Mouse (Mus musculus) erythroid progenitor cell, adult 5-6 weeks (primary cell): ENCODE measurements around the gene Slc16a6. TPM values are rescaled to one million over a fixed set of nuclear protein-coding genes. Genes with fewer than 3 reads are reported as not detected.

Source experiments
- ATAC-seq: replicated peaks from 2 replicates; pipeline ENCODE4 v1.8.0; 2016; ENCODE audit warnings: moderate number of reproducible peaks, mild to moderate bottlenecking, moderate TSS enrichment, inconsistent platforms; ENCODE audit not compliant: poor library complexity, low FRiP score, severe bottlenecking
- total RNA-seq, 2 experiments: library from RNA; stranded (forward) in 1 of 2; stranded (reverse) in 1 of 2; fragments of 150-400 nt in 1 of 2; fragments of 186-747, 209-891 nt in 1 of 2; gene quantifications; 2 replicates each; pipeline versions ENCODE4 v1.2.3 to v1.2.4; 2015 to 2017; ENCODE audit warnings: low replicate concordance in 2 of 2

Gene Slc16a6
- total RNA-seq, 2 experiments from 2014 or later: 35.6 to 94.7 TPM

- no peak for ATAC-seq
These were observed 53.3 kb downstream of the Slc16a6 start for GRCm38 (mm10) chr11:109419961-109420566.

DNA sequence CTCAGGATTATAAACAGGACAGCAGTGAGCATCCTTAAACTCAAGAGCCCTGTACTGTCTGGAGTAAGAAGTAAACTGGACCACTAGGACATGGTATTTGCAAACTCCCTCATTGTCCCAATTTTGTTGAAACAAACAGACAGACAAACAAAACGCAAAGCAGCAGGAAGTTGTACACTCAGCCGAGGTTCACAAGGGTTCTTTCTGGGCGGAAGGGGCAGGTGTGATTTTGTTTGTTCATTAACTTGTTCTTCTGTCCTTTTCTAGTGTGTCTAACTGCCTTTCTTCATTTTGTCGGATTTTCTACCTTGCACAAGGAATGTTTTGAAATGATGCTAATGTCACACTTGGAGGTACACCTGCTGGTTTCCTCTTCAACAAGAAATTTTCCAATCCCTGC is 53.9 kb downstream of the Slc16a6 start:
- no peak for ATAC-seq

DNA sequence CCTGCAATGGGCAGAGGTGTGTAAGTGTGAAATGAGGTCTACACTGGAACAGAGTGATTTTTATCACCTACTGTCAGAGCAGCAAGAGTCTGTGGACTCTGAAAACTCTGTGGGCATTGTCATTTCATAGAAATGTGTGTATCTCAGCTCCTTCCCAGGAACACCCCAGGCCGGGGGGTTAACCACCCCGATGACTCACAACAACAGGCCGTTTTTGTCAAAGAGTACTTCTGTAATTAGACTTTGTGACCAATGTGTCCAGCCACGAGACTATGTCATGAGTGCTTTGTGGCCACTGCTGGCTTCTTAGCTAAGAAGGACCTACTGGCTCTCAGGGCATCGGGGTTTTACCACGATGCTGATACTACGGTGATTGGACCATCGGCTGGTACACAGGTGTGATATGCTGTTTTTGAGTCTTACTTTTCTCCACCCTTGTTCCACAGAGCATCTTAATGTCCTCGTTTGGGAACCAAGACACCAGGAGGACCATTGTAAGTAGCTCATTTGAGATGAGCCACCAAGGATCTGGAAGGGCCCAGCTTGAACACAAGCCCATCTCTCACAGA is 55.8 kb downstream of the Slc16a6 start:
- ATAC-seq: no peak

- no peak for ATAC-seq
These were observed 56.5 kb downstream of the Slc16a6 start for GRCm38 (mm10) chr11:109416709-109417420.

DNA sequence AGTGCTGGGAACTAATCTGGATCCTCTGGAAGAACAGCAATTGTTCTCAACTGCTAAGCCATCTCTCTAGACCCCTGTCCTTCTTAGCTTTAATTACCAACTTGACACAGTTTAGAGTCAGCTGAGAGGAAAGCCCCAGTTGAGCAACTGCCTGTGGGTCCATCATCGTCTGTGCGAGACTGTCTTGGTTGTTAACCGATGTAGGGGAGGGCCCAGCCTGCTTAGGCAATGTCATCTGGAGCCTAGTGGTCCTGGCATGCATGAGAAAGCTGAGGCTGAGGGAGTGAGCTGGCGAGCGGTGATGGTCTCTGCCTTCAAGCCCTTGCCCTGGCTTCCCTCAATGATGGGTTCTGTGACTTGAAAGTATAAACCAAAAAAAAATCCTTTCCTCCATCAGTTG is 58.6 kb downstream of the Slc16a6 start:
- ATAC-seq: no peak

- no peak for ATAC-seq
These were observed 59.8 kb downstream of the Slc16a6 start, which contains the start of gene 9930022D16Rik for GRCm38 (mm10) chr11:109413617-109414016. 9930022D16Rik (plus strand) TSS chr11:109413917.

DNA sequence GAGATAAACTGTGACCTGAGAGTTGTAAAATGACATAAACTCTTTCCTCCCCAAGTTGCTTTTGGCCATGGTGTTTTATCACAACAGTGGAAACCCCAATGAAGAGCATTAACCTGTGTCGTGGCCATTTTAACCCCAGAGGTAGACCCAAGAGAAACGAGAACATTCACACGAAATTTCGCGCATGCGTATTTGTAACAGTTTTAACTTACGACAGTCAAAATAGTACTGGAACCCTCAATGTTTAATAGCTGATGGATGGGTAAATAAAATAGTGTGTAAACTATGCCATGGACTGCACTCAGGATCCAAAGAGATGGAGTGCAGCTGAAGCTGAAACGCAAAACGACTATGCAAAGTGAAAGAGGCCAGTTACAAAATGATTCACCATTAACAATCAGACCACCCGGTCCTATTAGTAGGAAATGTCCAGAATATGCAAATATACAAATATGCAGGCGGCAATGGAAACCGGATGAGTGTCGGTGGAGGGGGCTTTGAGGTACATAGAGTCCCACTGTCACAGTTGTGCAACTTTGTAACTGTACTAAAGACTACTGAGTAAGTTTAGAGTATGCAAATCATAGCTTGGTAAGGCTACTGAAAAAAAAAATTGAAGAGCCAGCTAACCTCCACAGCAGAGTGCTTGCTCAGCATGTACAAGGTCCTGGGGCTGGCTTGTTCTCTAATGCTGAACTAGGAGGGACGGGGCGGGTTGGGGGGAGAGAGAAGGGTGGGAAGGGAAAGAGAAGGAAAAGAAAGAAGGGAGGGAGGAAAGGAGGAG is 63.0 kb downstream of the Slc16a6 start:
- no peak for ATAC-seq

DNA sequence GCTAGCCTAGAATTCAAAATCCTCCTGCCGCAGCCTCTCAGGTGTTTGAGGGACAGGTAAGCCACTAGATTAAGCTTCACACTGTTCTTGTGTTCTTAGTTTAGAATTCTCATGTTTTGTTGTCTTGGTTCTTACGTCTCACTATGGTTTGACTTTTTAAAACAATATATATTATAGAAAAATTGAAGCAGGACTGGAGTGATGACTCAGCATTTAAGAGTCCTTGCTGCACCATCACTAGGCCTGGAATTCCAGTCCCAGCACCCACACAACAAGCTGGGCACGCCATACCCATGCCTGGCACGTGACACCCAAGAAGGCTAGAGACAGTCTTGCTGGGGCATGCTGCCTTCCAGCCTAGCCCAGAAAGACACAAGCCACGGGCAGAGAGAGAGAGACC is 67.0 kb downstream of the Slc16a6 start:
- ATAC-seq: no peak

Other genes starting within 250 kb of the Slc16a6 start
- gene Rgs9, start 175.5 kb downstream of the Slc16a6 start, total RNA-seq (2015; ENCODE audit: low replicate concordance): not detected in 2 replicates
- gene Rgs9, start 175.5 kb downstream of the Slc16a6 start, total RNA-seq (2017; ENCODE audit: low replicate concordance): not detected in 2 replicates
- gene Gna13, start 110.8 kb downstream of the Slc16a6 start, total RNA-seq (2015; ENCODE audit: low replicate concordance): 41.1 and 46.5 TPM in 2 replicates
- 37.9 and 40.1 TPM in 2 replicates for gene Gna13, start 110.8 kb downstream of the Slc16a6 start, total RNA-seq (2017; ENCODE audit: low replicate concordance)
- gene 9930022D16Rik, start 59.7 kb downstream of the Slc16a6 start, total RNA-seq (2015; ENCODE audit: low replicate concordance): not detected in 2 replicates
- not detected in 2 replicates for gene 9930022D16Rik, start 59.7 kb downstream of the Slc16a6 start, total RNA-seq (2017; ENCODE audit: low replicate concordance)
- gene Amz2, start 47.7 kb downstream of the Slc16a6 start, total RNA-seq (2015; ENCODE audit: low replicate concordance): 16.6 and 32.7 TPM in 2 replicates
- 10.1 and 18.6 TPM in 2 replicates for gene Amz2, start 47.7 kb downstream of the Slc16a6 start, total RNA-seq (2017; ENCODE audit: low replicate concordance)
- gene Arsg, start 224 bp downstream of the Slc16a6 start, total RNA-seq (2015; ENCODE audit: low replicate concordance): 2.9 and 5.4 TPM in 2 replicates
- gene Arsg, start 224 bp downstream of the Slc16a6 start, total RNA-seq (2017; ENCODE audit: low replicate concordance): 0.91 and 3.3 TPM in 2 replicates
- 40.4 and 58.3 TPM in 2 replicates for gene Wipi1, start 138.4 kb upstream of the Slc16a6 start, total RNA-seq (2015; ENCODE audit: low replicate concordance)
- gene Wipi1, start 138.4 kb upstream of the Slc16a6 start, total RNA-seq (2017; ENCODE audit: low replicate concordance): 20.3 and 33.6 TPM in 2 replicates
- 46.1 and 72.5 TPM in 2 replicates for gene Prkar1a, start 175.8 kb upstream of the Slc16a6 start, total RNA-seq (2015; ENCODE audit: low replicate concordance)
- 24.0 and 38.4 TPM in 2 replicates for gene Prkar1a, start 175.8 kb upstream of the Slc16a6 start, total RNA-seq (2017; ENCODE audit: low replicate concordance)
- gene Fam20a, start 248.7 kb upstream of the Slc16a6 start, total RNA-seq (2015; ENCODE audit: low replicate concordance): not detected in 2 replicates
- gene Fam20a, start 248.7 kb upstream of the Slc16a6 start, total RNA-seq (2017; ENCODE audit: low replicate concordance): not detected in 2 replicates